Mouse (Mus musculus) urinary bladder, postnatal 0 days (tissue): ENCODE data around the gene Crygd. TPM values are rescaled to one million over a fixed set of nuclear protein-coding genes. Genes with fewer than 3 reads are reported as not detected.

Experiments used
- polyA plus RNA-seq: library from polyadenylated mRNA; unstranded; fragments of >200 nt; fragmentation: Nextera tagmentation; extraction: Ambion mirVana; gene quantifications from 2 replicates; pipeline ENCODE4 v1.2.1, GENCODE M21; 2015

Crygd gene
- polyA plus RNA-seq = not detected in 2 replicates

GRCm38 (mm10) chr1:65063352-65063751 lies at the start of gene Crygd:
Gene Crygd, minus strand, starts transcription at chr1:65063452.

GRCm38 (mm10) chr1:65103273-65103672 lies 40.0 kb upstream of the Crygd start, which contains the start of gene Cryga:
Gene Cryga, minus strand, starts transcription at chr1:65103373.

DNA sequence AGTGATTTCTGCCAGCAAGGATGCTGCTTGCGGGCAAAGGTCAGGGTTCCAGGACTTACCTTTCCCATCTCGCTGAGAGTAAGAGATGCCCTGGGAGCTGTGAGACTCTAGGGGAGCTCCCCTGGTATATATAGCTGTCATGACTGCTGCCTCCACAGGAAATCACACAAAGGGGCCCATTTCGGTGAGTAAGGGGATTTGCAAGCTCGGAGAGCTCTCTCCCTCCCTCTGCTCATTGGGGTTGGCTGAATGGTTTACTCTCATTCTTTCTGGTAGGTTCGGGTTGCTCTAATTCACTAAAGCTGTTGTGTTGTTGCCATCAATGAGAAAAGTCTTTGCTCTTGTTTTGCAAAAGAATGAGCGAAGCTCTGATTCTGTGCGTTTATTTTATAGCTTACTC lies 18.9 kb upstream of the Crygd start, which contains the start of gene Crygb:
Crygb (minus strand) TSS at position 101 of the 400 bp plus-strand sequence.

GRCm38 (mm10) chr1:65073589-65073988 lies 10.3 kb upstream of the Crygd start, which contains the start of gene Crygc:
Gene Crygc, minus strand, starts transcription at chr1:65073689.

GRCm38 (mm10) chr1:65050952-65051351 lies 12.3 kb downstream of the Crygd start, which contains the start of gene Cryge:
Gene Cryge, minus strand, starts transcription at chr1:65051149.

GRCm38 (mm10) chr1:65032641-65033040 lies 30.6 kb downstream of the Crygd start, which contains the start of gene Akr1cl:
Gene Akr1cl, minus strand, starts transcription at chr1:65032759.

Other genes with a start within 250 kb of the Crygd start
- gene Plekhm3, start 106.6 kb downstream of the Crygd start, polyA plus RNA-seq = 2.8 and 3.8 TPM in 2 replicates
- gene Akr1cl, start 30.7 kb downstream of the Crygd start, polyA plus RNA-seq = not detected in 2 replicates
- not detected in 2 replicates for gene Cryge, start 12.3 kb downstream of the Crygd start, polyA plus RNA-seq
- not detected in 2 replicates for gene Crygc, start 10.2 kb upstream of the Crygd start, polyA plus RNA-seq
- not detected in 2 replicates for gene Crygb, start 18.8 kb upstream of the Crygd start, polyA plus RNA-seq
- not detected in 2 replicates for gene Cryga, start 39.9 kb upstream of the Crygd start, polyA plus RNA-seq
- gene Gm28845, start 56.1 kb upstream of the Crygd start, polyA plus RNA-seq = not detected in 2 replicates
- 0.51 and 0.71 TPM in 2 replicates for gene D630023F18Rik, start 59.8 kb upstream of the Crygd start, polyA plus RNA-seq
- 128 and 147 TPM in 2 replicates for gene Idh1, start 123.0 kb upstream of the Crygd start, polyA plus RNA-seq
- 5.1 and 5.8 TPM in 2 replicates for gene Pikfyve, start 123.2 kb upstream of the Crygd start, polyA plus RNA-seq
- gene Pth2r, start 218.6 kb upstream of the Crygd start, polyA plus RNA-seq = not detected in 2 replicates